ENCODE assay signal across 29 mouse cellular contexts in genomic region chrX:71670254-71670653, GRCm38 (mm10). TPM values are rescaled to one million over a fixed set of nuclear protein-coding genes. Genes with fewer than 3 reads are reported as not detected.
"Had no signal": no experiment of that assay in that cellular context is flagged by ENCODE, and none has a peak within 500 bp of the region (broad histone marks: within the 10 kb centered on the region; RNA-seq: fewer than 3 reads in every experiment).

No protein-coding gene starts in this region.

- DNase-seq: cerebellum, adult 9-11 months; cerebellum, postnatal 10 days; cerebellum, postnatal 14 days; cerebellum, postnatal 25 days; cerebellum, postnatal 36 days; embryo, embryonic 11 days; forebrain, postnatal 0 days; gastrocnemius, adult 2 months; gastrocnemius, postnatal 10 days; gastrocnemius, postnatal 14 days; gastrocnemius, postnatal 25 days; gastrocnemius, postnatal 36 days; heart, adult 11 months; heart, adult 18-20 months; heart, adult 2 months had no signal

- H3K4me3 ChIP-seq: embryonic facial prominence, embryonic 10.5 days; embryonic facial prominence, embryonic 12.5 days; embryonic facial prominence, embryonic 13.5 days; embryonic facial prominence, embryonic 15.5 days; erythroblast, embryonic 14.5 days; forebrain, embryonic 10.5 days; forebrain, embryonic 12.5 days; forebrain, embryonic 13.5 days; forebrain, embryonic 15.5 days; gastrocnemius, adult 2 months; heart, adult 2 months had no signal

- H3K27ac ChIP-seq: embryonic facial prominence, embryonic 10.5 days; embryonic facial prominence, embryonic 12.5 days; embryonic facial prominence, embryonic 13.5 days; embryonic facial prominence, embryonic 15.5 days; forebrain, embryonic 10.5 days; forebrain, embryonic 12.5 days; forebrain, embryonic 13.5 days; forebrain, embryonic 15.5 days; gastrocnemius, adult 2 months; heart, adult 2 months had no signal

RNA-seq across cellular contexts. Expression of gene Gpr50, which starts 6.8 kb away (rescaled TPM):
- total RNA-seq: common myeloid progenitor, adult 5-6 weeks; gastrocnemius, adult 18-20 months; gastrocnemius, adult 2 months; gastrocnemius, adult 8-10 months; granulocyte monocyte progenitor cell, adult 5-6 weeks; heart, adult 18-20 months; heart, adult 2 months; heart, adult 8-10 months had no signal
